Mouse (Mus musculus): ENCODE measurements around the gene Ccnl2.
"Not testable (repeated sequence)": the region's sequence is repeated elsewhere in the genome, so short reads cannot be mapped to it uniquely, and the experiment has no call there.

Gene Ccnl2

GRCm38 (mm10) chr4:155811929-155812664, at the start of gene Ccnl2:
Ccnl2 (plus strand) TSS chr4:155812489.
- DNase-seq (ENCODE audit: low spot score in 2 of 2): peak; percentile 89 to 94

- DNase-seq (ENCODE audit: low spot score in 2 of 2): no peak
These were observed 42.8 kb upstream of the Ccnl2 start for GRCm38 (mm10) chr4:155769496-155769879.

GRCm38 (mm10) chr4:155769880-155770512, 42.3 kb upstream of the Ccnl2 start:
- DNase-seq (ENCODE audit: low spot score in 2 of 2): peak; percentile 90 to 91

- DNase-seq (ENCODE audit: low spot score in 2 of 2): no peak
These were observed 41.7 kb upstream of the Ccnl2 start for GRCm38 (mm10) chr4:155770626-155771025.

- DNase-seq (ENCODE audit: low spot score in 2 of 2): no peak
These were observed 40.6 kb upstream of the Ccnl2 start for GRCm38 (mm10) chr4:155771706-155772105.

GRCm38 (mm10) chr4:155772786-155773185, 39.5 kb upstream of the Ccnl2 start:
- no peak for DNase-seq (ENCODE audit: low spot score in 2 of 2)

- no peak for DNase-seq (ENCODE audit: low spot score in 2 of 2)
These were observed 38.8 kb upstream of the Ccnl2 start for GRCm38 (mm10) chr4:155773335-155774078.

- DNase-seq (ENCODE audit: low spot score in 2 of 2): peak; percentile 92 to 94
These were observed 38.0 kb upstream of the Ccnl2 start, which contains the start of gene Vwa1 for GRCm38 (mm10) chr4:155774280-155774754. Vwa1 (minus strand) TSS chr4:155774698.

GRCm38 (mm10) chr4:155774971-155775740, 37.1 kb upstream of the Ccnl2 start:
- DNase-seq (ENCODE audit: low spot score in 2 of 2): peak in 1 of 2 experiments; percentile 59

- DNase-seq (ENCODE audit: low spot score in 2 of 2): no peak
These were observed 36.4 kb upstream of the Ccnl2 start for GRCm38 (mm10) chr4:155775855-155776254.

- DNase-seq (ENCODE audit: low spot score in 2 of 2): no peak
These were observed 35.5 kb upstream of the Ccnl2 start for GRCm38 (mm10) chr4:155776704-155777335.

- no peak for DNase-seq (ENCODE audit: low spot score in 2 of 2)
These were observed 34.5 kb upstream of the Ccnl2 start for GRCm38 (mm10) chr4:155777816-155778215.

- no peak for DNase-seq (ENCODE audit: low spot score in 2 of 2)
These were observed 32.8 kb upstream of the Ccnl2 start for GRCm38 (mm10) chr4:155779498-155779897.

- DNase-seq (ENCODE audit: low spot score in 2 of 2): peak in 1 of 2 experiments; percentile 69
These were observed 31.4 kb upstream of the Ccnl2 start for GRCm38 (mm10) chr4:155780895-155781294.

- DNase-seq (ENCODE audit: low spot score in 2 of 2): no peak
These were observed 28.7 kb upstream of the Ccnl2 start for GRCm38 (mm10) chr4:155783486-155784080.

- peak; percentile 75 to 80 for DNase-seq (ENCODE audit: low spot score in 2 of 2)
These were observed 28.1 kb upstream of the Ccnl2 start for GRCm38 (mm10) chr4:155784081-155784701.

GRCm38 (mm10) chr4:155785246-155785645, 27.0 kb upstream of the Ccnl2 start:
- DNase-seq (ENCODE audit: low spot score in 2 of 2): no peak

- no peak for DNase-seq (ENCODE audit: low spot score in 2 of 2)
These were observed 26.5 kb upstream of the Ccnl2 start, which contains the start of gene Tmem88b for GRCm38 (mm10) chr4:155785819-155786218. Tmem88b (minus strand) TSS chr4:155785874.

GRCm38 (mm10) chr4:155788300-155788699, 24.0 kb upstream of the Ccnl2 start:
- DNase-seq (ENCODE audit: low spot score in 2 of 2): no peak

- not testable (repeated sequence) for DNase-seq (ENCODE audit: low spot score in 2 of 2)
These were observed 23.5 kb upstream of the Ccnl2 start for GRCm38 (mm10) chr4:155788833-155789232.

All from urinary bladder, postnatal 36 days (tissue).